Mouse (Mus musculus): ENCODE measurements around the gene Vmn1r59.
"Not testable (repeated sequence)": the region's sequence is repeated elsewhere in the genome, so short reads cannot be mapped to it uniquely, and the experiment has no call there.

Gene Vmn1r59

GRCm38 (mm10) chr7:5456674-5457073 is at the start of gene Vmn1r59:
Gene Vmn1r59 (minus strand): TSS chr7:5456774.
- no peak for DNase-seq (ENCODE audit: low read depth)

DNA sequence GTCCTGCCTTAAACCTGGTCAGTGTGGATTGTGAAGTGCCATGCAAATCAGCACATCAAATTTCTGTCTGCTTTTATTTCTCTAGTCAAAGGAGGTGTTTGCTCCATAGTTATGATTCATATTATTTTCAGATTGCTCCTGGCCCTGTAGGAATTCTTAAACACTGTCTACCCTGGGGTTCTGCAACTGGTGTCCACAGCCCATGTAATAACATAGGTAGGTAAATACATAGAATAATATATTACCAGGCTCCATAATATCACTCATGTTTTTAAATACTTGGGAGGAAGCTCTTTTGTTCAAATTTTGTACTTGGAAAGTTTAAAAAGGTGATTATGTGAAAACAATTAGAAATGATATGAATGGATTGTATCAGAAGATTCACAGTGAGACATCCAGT is 37.3 kb upstream of the Vmn1r59 start, which contains the start of gene Vmn2r28:
Vmn2r28 (minus strand) TSS at position 101 of the 400 bp plus-strand sequence.
- not testable (repeated sequence) for DNase-seq (ENCODE audit: low read depth)

DNA sequence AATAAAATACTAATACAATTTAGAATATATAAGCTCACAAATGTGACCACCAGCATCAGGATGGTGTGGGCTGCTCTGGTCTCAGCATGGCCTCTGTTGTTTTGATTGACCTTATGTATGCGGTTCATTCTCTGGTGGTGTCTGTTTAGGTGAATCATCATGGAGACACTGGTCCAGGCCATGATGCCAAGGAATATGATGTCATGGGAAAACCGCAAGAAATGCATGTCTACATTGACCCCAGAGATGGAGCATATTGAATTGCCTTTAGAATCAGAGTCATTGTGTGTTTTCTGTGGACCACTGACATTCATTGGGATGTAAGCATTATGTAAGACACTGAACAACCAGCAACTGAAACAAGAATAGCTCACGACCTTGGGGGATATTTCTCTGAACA is 2.6 kb downstream of the Vmn1r59 start:
- not testable (repeated sequence) for DNase-seq (ENCODE audit: low read depth)

DNA sequence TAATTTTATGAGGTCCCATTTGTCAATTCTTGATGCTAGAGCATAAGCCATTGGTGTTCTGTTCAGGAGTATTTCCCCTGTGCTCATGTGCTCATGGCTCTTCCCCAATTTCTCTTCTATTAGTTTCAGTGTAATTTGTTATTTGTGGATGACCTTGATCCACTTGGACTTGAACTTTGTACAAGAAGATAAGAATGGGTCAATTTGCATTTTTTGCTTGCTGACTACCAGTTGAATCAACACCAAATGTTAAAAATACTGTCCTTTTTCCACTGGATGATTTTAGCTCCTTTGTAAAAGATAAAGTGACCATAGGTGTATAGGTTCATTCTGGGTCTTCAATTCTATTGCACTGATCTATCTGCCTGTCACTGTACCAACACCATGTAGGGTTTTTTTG is 7.9 kb downstream of the Vmn1r59 start:
- DNase-seq (ENCODE audit: low read depth) = no peak

GRCm38 (mm10) chr7:5413296-5413695 is 43.3 kb downstream of the Vmn1r59 start, which contains the start of gene Vmn1r58:
Gene Vmn1r58 (minus strand): TSS chr7:5413396.
- not testable (repeated sequence) for DNase-seq (ENCODE audit: low read depth)

DNA sequence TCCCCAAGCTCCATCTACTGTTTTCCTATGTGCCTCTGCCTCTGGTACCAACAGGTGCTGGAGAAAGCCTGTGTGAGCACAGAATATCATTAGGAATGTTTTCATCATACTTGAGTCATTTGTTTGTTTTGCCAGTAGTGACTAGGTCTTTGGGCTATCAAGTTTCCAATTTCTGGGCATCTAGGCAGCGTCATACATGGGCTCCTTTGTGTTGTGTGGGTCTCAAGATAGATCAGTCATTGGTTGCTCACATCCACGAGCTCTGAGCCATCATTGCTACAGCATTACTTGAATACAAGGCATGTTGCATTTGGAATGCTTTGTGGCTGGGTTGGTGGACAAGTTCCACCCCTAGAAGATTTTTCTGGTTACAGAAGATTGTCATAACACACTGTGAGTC is 50.4 kb downstream of the Vmn1r59 start:
- DNase-seq (ENCODE audit: low read depth) = no peak

Measured in fibroblast of lung, adult 2 months (primary cell).